Mouse (Mus musculus) heart, postnatal 10 days (tissue): ENCODE measurements around the gene Tsen54. TPM values are rescaled to one million over a fixed set of nuclear protein-coding genes. Genes with fewer than 3 reads are reported as not detected.
A peak's percentile ranks its signal among the peaks of the same experiment; 100 is the strongest.

Source experiments
- DNase-seq, 2 experiments: peaks; one replicate each; pipeline ENCODE4 v3.0.0; 2021
- intact Hi-C: fragments of 180-260 bp; cut with DNase I; formaldehyde crosslinking; loops from one replicate; pipeline ENCODE4 v1.15.1; 2025
- total RNA-seq, 2 experiments: library from RNA; stranded (reverse); gene quantifications; 2 replicates each; pipeline ENCODE4 v1.2.3; 2021

Gene Tsen54
- 10 to 100 TPM; 10.5 to 15.0 TPM for total RNA-seq

GRCm38 (mm10) chr11:115814605-115815450, at the start of gene Tsen54:
Gene Tsen54, plus strand, starts transcription at chr11:115814724.
- intact Hi-C loops: loop anchor here (1.0 to 5.0 kb wide), 3 partner anchors 93 to 184 kb away; no protein-coding TSS in a partner anchor

GRCm38 (mm10) chr11:115765103-115765606, 49.4 kb upstream of the Tsen54 start, which contains the start of gene Tmem94:
Gene Tmem94, plus strand, starts transcription at chr11:115765433.
- DNase-seq: peak; percentile 98 to 99
- intact Hi-C loops: loop anchor here (1.0 to 5.0 kb wide), 2 partner anchors 43 to 44 kb away; no protein-coding TSS in a partner anchor

More at GRCm38 (mm10) chr11:115814605-115815450, at the start of gene Tsen54:
- DNase-seq: peak; percentile 91

- intact Hi-C loops: loop anchor here (1.0 to 5.0 kb wide), 2 partner anchors 43 to 44 kb away; no protein-coding TSS in a partner anchor
- peak in 1 of 2 experiments; percentile 82 for DNase-seq
Observed at GRCm38 (mm10) chr11:115765607-115766141, 48.9 kb upstream of the Tsen54 start.

- DNase-seq: peak; percentile 69 to 75
- intact Hi-C loops: loop anchor here (5.0 kb wide), 1 partner anchor 44 kb away; no protein-coding TSS in a partner anchor
Observed at GRCm38 (mm10) chr11:115766356-115766943, 48.1 kb upstream of the Tsen54 start.

GRCm38 (mm10) chr11:115766981-115767380, 47.5 kb upstream of the Tsen54 start:
- DNase-seq: peak; percentile 19 to 25
- intact Hi-C loops: loop anchor here (5.0 kb wide), 1 partner anchor 45 kb away; no protein-coding TSS in a partner anchor

GRCm38 (mm10) chr11:115768896-115769295, 45.6 kb upstream of the Tsen54 start:
- DNase-seq: peak in 1 of 2 experiments; percentile 28
- intact Hi-C loops: loop anchor here (5.0 kb wide), 1 partner anchor 47 kb away; no protein-coding TSS in a partner anchor

GRCm38 (mm10) chr11:115774653-115775052, 39.9 kb upstream of the Tsen54 start:
- intact Hi-C loops: no loop called here
- DNase-seq: no peak

GRCm38 (mm10) chr11:115775821-115776665, 38.5 kb upstream of the Tsen54 start:
- intact Hi-C loops: no loop called here
- peak; percentile 74 to 75 for DNase-seq

GRCm38 (mm10) chr11:115776954-115777353, 37.6 kb upstream of the Tsen54 start:
- no peak for DNase-seq
- intact Hi-C loops: no loop called here

- DNase-seq: no peak
Observed at GRCm38 (mm10) chr11:115777487-115778335, 36.8 kb upstream of the Tsen54 start.

GRCm38 (mm10) chr11:115779038-115779571, 35.4 kb upstream of the Tsen54 start:
- DNase-seq: peak; percentile 96
- intact Hi-C loops: loop anchor here (2.0 kb wide), 1 partner anchor 32 kb away; no protein-coding TSS in a partner anchor

More at GRCm38 (mm10) chr11:115777487-115778335, 36.8 kb upstream of the Tsen54 start:
- intact Hi-C loops: loop anchor here (2.0 kb wide), 1 partner anchor 33 kb away; no protein-coding TSS in a partner anchor

GRCm38 (mm10) chr11:115780141-115781070, 34.1 kb upstream of the Tsen54 start:
- intact Hi-C loops: no loop called here
- DNase-seq: no peak

- DNase-seq: no peak
- intact Hi-C loops: no loop called here
Observed at GRCm38 (mm10) chr11:115786473-115786872, 28.1 kb upstream of the Tsen54 start.

GRCm38 (mm10) chr11:115789787-115790186, 24.7 kb upstream of the Tsen54 start:
- no peak for DNase-seq
- intact Hi-C loops: no loop called here

- DNase-seq: no peak
- intact Hi-C loops: no loop called here
Observed at GRCm38 (mm10) chr11:115791919-115792318, 22.6 kb upstream of the Tsen54 start.

GRCm38 (mm10) chr11:115792353-115792752, 22.2 kb upstream of the Tsen54 start:
- intact Hi-C loops: no loop called here
- no peak for DNase-seq

- intact Hi-C loops: no loop called here
- no peak for DNase-seq
Observed at GRCm38 (mm10) chr11:115796898-115797297, 17.6 kb upstream of the Tsen54 start.
